Mouse (Mus musculus) ES-Bruce4 (cell line): Measurements from ENCODE around the gene Ube2z. TPM values are rescaled to one million over a fixed set of nuclear protein-coding genes. Genes with fewer than 3 reads are reported as not detected.
"Not testable (repeated sequence)": the region's sequence is repeated elsewhere in the genome, so short reads cannot be mapped to it uniquely, and the experiment has no call there.

ENCODE experiments used
- H3K27ac ChIP-seq: 2 replicates; pipeline ENCODE4 v1.5.1; 2012; ENCODE audit warnings: low read length, inconsistent platforms; ENCODE audit not compliant: insufficient read depth
- H3K27me3 ChIP-seq: 2 replicates; pipeline ENCODE4 v1.6.1; 2012; ENCODE audit warnings: mild to moderate bottlenecking, low read length, inconsistent platforms; ENCODE audit not compliant: control insufficient read depth, poor library complexity, insufficient read depth, severe bottlenecking
- H3K36me3 ChIP-seq: 2 replicates; pipeline ENCODE4 v1.6.1; 2012; ENCODE audit warnings: inconsistent platforms, mild to moderate bottlenecking, low read length, moderate library complexity; ENCODE audit not compliant: control insufficient read depth, poor library complexity, insufficient read depth, severe bottlenecking
- H3K4me1 ChIP-seq: one replicate; pipeline ENCODE4 v1.8.1; 2011; ENCODE audit warnings: low read length; ENCODE audit not compliant: control insufficient read depth, insufficient read depth
- H3K4me3 ChIP-seq: 2 replicates; pipeline ENCODE4 v1.5.1; 2011; ENCODE audit warnings: low read depth, mild to moderate bottlenecking, low read length
- H3K9ac ChIP-seq: 2 replicates; pipeline ENCODE4 v1.6.1; 2012; ENCODE audit warnings: low read depth, mild to moderate bottlenecking, inconsistent platforms; ENCODE audit not compliant: poor library complexity, severe bottlenecking
- H3K9me3 ChIP-seq: replicated peaks from 2 replicates; pipeline ENCODE4 v1.6.1; 2012; ENCODE audit warnings: mild to moderate bottlenecking, low read length, inconsistent platforms; ENCODE audit not compliant: control insufficient read depth, poor library complexity, insufficient read depth, severe bottlenecking
- CTCF ChIP-seq: IDR thresholded peaks from one replicate; pipeline ENCODE4 v1.8.1; 2011; ENCODE audit warnings: low read depth, low read length
- EP300 ChIP-seq: IDR thresholded peaks from 2 replicates; pipeline ENCODE4 v1.6.1; 2011; ENCODE audit warnings: low read depth, low read length; ENCODE audit not compliant: insufficient read depth
- POLR2A ChIP-seq: IDR thresholded peaks from one replicate; pipeline ENCODE4 v1.8.1; 2011; ENCODE audit warnings: low read length; ENCODE audit not compliant: insufficient read depth
- polyA plus RNA-seq: library from polyadenylated mRNA; stranded (reverse); fragments of >200 nt; gene quantifications from 2 replicates; pipeline ENCODE4 v1.2.4, GENCODE M21; 2011; ENCODE audit warnings: low read depth; ENCODE audit not compliant: missing spikeins, insufficient read depth, insufficient read length

Ube2z gene
- polyA plus RNA-seq: 85.7 and 86.6 TPM in 2 replicates

- H3K27me3 ChIP-seq: no peaks in the 10 kb centered on the region
- H3K36me3 ChIP-seq: peaks cover 33% of the 10 kb centered on the region
- H3K4me3 ChIP-seq: peak within 1 kb of the TSS; percentile 92
- TF ChIP-seq EP300: peak; percentile 58; the same call in 1 of the 2 replicates
- TF ChIP-seq POLR2A: peak; percentile 68
- TF ChIP-seq CTCF: peak; percentile 4
- H3K9me3 ChIP-seq: no peaks in the 10 kb centered on the region
- no peaks in the 10 kb centered on the region for H3K4me1 ChIP-seq
- H3K27ac ChIP-seq: peak within 1 kb of the TSS; percentile 86
- peak within 1 kb of the TSS; percentile 98 for H3K9ac ChIP-seq
These were observed at the start of gene Ube2z for GRCm38 (mm10) chr11:96065215-96065911. Ube2z (minus strand) TSS chr11:96065388.

GRCm38 (mm10) chr11:96114077-96114476 is 48.9 kb upstream of the Ube2z start:
- H3K4me3 ChIP-seq: no peak overlapping the region
- H3K27ac ChIP-seq: peak overlapping the region; percentile 85
- H3K9me3 ChIP-seq: no peaks in the 10 kb centered on the region
- H3K4me1 ChIP-seq: peaks cover 2% of the 10 kb centered on the region
- TF ChIP-seq POLR2A (no peak), EP300 (no peak), CTCF (no peak)
- H3K27me3 ChIP-seq: no peaks in the 10 kb centered on the region
- H3K36me3 ChIP-seq: no peaks in the 10 kb centered on the region
- H3K9ac ChIP-seq: peak overlapping the region; percentile 39; the same call in 1 of the 2 replicates

GRCm38 (mm10) chr11:96111751-96112150 is 46.6 kb upstream of the Ube2z start, which contains the start of gene Calcoco2:
Calcoco2 (minus strand) TSS chr11:96111964.
- Histone ChIP-seq H3K36me3 (peaks cover 6% of the 10 kb centered on the region), H3K9me3 (no peaks in the 10 kb centered on the region), H3K9ac (peak within 1 kb of the TSS; percentile 45), H3K4me3 (peak within 1 kb of the TSS; percentile 65), H3K27me3 (no peaks in the 10 kb centered on the region), H3K4me1 (peaks cover 2% of the 10 kb centered on the region), H3K27ac (peak within 1 kb of the TSS; percentile 23; the same call in 1 of the 2 replicates)
- peak; percentile 42 for TF ChIP-seq CTCF
- TF ChIP-seq EP300: no peak
- peak; percentile 45 for TF ChIP-seq POLR2A

GRCm38 (mm10) chr11:96110950-96111349 is 45.8 kb upstream of the Ube2z start:
- H3K4me3 ChIP-seq, H3K9me3 ChIP-seq, H3K9ac ChIP-seq, H3K27ac ChIP-seq, H3K4me1 ChIP-seq, H3K36me3 ChIP-seq, H3K27me3 ChIP-seq: not testable (repeated sequence)
- peak; percentile 53 for TF ChIP-seq CTCF

GRCm38 (mm10) chr11:96108376-96108775 is 43.2 kb upstream of the Ube2z start:
- TF ChIP-seq CTCF (no peak), POLR2A (no peak), EP300 (no peak)
- no peaks in the 10 kb centered on the region for H3K4me1 ChIP-seq
- H3K9ac ChIP-seq: no peak overlapping the region
- no peaks in the 10 kb centered on the region for H3K27me3 ChIP-seq
- H3K9me3 ChIP-seq: no peaks in the 10 kb centered on the region
- H3K36me3 ChIP-seq: peaks cover 10% of the 10 kb centered on the region
- H3K27ac ChIP-seq: no peak overlapping the region
- no peak overlapping the region for H3K4me3 ChIP-seq

GRCm38 (mm10) chr11:96093361-96093760 is 28.2 kb upstream of the Ube2z start:
- H3K27me3 ChIP-seq: no peaks in the 10 kb centered on the region
- no peaks in the 10 kb centered on the region for H3K9me3 ChIP-seq
- no peak for TF ChIP-seq POLR2A
- no peak for TF ChIP-seq EP300
- peak; percentile 97 for TF ChIP-seq CTCF
- H3K9ac ChIP-seq: no peak overlapping the region
- H3K36me3 ChIP-seq: no peaks in the 10 kb centered on the region
- H3K27ac ChIP-seq: no peak overlapping the region
- H3K4me1 ChIP-seq: no peaks in the 10 kb centered on the region
- H3K4me3 ChIP-seq: no peak overlapping the region
